Mouse (Mus musculus): ENCODE results near the gene Acoxl.

Gene Acoxl

DNA sequence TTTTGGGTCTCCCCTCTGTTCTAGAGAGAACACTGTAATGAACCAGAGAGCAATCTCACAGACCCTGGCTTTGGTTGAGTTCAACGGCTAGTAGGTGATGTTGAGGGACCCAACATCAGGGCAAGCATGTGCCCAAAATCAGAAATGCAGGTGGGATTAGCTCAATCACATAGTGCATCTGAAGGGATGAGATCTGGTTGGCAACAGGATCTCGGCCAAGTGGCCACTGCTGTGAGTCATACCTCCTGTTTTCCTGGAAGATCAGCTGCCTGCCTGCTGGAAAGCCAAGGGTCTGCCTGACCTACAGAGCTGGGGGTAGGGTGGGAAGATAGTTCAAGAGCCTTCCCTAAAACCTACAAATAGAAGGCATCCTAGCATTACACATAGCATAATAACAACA is 185.2 kb downstream of the Acoxl start:
- DNase-seq (ENCODE audit: extremely low read depth, insufficient read length, low spot score), result no peak

DNA sequence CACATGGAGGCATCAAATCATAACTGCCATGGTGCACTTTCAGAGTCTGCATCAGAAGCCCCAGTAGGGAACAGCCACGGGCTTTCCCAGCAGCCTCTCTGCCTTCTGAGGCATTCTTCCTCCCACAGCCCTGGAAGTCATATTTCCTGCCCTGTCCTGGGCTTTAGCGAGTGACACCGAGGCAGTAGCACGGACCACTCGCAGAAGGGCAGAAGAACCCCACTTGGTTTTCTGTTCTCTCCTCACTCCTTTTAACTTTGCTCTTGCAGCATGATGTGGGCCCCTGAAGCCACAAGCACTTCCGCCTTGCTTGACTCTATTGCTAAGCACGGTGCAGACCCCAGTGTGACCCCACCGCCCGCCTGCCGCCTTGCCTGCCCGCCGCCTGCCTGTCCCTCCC is 189.0 kb downstream of the Acoxl start:
- peak; percentile 12 for DNase-seq (ENCODE audit: extremely low read depth, insufficient read length, low spot score)

DNA sequence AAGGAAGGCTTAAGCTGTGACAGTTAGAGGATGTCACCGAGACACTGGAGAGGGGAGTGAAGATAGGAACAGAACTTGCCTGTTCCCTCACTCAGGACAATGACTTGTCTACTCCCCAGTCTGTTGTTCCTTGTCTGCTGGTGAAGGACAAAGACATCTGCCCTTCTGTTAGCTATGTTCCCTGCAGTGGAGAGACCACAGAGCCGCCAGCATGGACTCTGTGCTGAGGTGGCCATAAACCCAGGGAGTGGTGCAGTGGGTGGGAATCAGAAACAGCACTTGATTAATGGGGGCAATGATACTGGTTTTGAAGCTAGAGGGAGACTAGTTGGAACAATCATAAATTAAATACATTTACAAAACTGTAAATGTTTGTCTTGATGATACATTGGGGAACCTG is 191.3 kb downstream of the Acoxl start:
- DNase-seq (ENCODE audit: extremely low read depth, insufficient read length, low spot score), result no peak

DNA sequence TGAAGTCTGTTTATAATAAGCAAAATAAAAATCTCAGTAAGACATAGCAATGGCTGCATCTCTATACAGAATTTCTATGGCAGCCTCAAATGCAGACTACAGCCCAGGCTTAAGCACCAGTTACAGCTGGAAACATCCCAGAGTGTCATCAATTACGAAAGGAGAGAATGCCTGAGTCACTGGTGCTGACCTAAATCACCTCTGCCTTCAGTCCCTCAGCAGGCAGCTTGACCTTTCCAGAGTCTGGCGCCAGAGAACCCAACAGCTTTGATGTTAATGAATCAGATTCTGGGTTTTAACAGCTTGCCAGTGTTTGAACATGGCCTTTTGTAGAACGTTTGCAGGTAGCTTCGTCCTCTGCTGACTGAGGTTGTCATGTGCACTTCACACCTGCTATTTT is 193.4 kb downstream of the Acoxl start:
- DNase-seq (ENCODE audit: extremely low read depth, insufficient read length, low spot score), result no peak

DNA sequence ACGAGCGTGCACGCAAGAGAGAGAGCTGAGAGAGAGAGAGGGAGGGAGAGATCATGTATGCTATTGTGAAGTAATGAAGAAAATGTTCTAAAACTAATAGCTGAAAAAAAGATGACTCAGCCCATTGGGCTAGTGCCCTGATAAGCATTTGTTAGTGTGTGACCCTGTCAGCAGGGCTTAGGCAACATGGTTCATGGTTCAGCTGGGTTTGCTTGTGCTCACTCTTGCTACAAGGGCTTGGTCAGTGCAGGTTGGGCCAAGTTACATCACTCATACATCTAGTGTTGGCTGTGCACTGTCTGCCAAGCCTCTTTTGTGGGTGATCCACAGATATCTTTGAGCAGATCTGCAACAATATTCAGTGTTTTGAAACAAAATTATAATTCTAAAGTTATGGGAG is 194.8 kb downstream of the Acoxl start:
- no peak for DNase-seq (ENCODE audit: extremely low read depth, insufficient read length, low spot score)

DNA sequence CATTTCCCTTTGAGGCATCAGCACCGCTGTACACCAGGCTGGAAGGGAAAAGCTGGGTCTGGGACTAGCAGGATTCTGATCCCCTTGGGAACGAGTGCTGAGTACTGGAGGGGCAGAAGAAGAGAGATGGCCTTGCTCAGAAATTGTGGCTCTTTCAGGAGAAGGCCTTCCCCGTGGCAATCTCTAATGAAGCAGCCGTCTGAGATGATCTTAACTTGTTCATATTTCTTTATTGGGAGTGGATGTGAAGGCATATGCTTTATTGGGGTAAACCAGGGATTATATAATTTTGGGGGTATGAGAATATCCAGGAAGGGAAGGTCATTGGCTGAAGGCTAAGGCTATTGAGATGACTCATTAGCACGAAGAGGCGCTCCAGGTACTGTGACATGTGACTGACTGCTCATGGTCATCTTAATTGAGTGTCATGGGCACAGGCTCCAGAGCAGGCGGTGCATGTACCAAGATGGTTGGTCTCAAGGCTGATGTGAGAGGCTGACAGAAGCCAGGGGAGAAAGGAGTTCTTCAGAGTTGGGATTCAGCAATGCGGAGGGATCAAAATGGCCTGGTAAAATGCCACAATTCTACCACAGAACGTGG is 195.5 kb downstream of the Acoxl start:
- DNase-seq (ENCODE audit: extremely low read depth, insufficient read length, low spot score), result no peak

DNA sequence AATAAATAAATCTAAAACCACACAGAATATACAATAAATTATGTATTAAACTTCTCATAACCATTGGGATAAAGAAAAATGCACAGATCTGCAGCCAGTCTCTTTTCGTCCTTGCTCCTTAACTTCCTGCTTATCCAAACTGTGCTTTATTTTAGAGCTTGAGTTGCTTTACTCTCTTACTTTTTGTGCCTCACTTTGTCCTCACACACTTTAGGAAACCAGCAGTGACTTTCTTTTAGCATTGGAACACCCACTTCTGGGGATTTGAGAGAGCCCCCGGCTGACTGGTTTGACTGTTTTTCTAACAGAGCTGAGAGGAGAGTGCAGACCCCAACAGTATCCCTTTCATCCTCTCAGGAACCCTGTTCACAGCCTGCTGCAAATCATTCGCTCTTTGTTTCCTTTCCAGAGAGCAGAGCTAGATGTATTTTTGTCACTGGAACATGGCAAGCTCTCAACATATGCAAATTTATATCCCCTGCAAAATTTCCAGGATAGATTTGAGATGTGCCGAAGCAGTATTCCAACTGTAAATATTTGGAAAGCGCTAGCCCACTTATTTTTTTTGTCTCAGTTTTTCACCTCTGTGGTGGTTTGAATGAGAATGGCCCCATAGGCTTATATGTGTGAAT is 199.7 kb downstream of the Acoxl start:
- no peak for DNase-seq (ENCODE audit: extremely low read depth, insufficient read length, low spot score)

DNA sequence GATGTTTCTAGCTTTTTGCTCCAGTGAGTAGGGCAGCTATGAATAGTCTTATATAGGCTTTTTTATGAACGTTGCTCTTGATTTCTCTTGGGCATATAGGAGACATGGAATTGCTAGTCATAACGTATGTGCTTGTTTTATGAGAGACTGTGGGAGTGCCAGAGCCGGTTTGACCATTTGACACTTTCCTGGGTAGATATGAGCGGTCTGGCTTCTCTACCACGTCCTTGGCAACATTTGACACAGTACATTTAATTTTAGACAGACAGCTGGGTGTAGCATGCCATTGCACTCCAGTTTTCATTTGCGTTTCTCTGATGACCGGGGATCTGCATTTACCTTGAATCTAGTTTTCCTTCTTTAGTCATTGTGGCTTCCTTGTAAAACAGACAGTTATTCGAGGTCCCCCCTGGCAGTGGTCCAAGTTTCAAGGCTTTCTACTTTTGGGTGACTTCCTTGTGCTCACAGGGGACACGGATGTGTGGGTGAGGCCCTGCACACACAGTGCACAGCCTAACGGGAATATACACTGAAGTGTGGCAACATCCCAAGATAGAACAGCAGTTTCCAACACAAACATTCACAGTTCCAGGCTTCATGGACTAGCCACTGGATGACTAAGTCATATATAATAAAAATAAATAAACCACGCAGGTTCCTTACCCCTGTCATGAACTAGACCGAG is 202.5 kb downstream of the Acoxl start:
- peak; percentile 20 for DNase-seq (ENCODE audit: extremely low read depth, insufficient read length, low spot score)

DNA sequence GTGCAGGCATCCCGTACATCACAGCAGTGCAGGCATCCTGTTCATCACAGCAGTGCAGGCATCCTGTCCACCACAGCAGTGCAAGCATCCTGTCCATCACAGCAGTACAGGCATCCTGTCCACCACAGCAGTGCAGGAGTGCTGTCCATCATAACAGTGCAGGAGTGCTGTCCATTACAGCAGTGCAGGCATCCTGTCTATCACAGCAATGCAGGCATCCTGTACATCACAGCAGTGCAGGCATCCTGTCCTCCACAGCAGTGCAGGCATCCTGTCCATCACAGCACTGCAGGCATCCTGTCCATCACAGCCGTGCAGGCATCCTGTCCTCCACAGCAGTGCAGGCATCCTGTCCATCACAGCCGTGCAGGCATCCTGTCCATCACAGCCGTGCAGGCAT is 207.8 kb downstream of the Acoxl start:
- DNase-seq (ENCODE audit: extremely low read depth, insufficient read length, low spot score), result no peak

DNA sequence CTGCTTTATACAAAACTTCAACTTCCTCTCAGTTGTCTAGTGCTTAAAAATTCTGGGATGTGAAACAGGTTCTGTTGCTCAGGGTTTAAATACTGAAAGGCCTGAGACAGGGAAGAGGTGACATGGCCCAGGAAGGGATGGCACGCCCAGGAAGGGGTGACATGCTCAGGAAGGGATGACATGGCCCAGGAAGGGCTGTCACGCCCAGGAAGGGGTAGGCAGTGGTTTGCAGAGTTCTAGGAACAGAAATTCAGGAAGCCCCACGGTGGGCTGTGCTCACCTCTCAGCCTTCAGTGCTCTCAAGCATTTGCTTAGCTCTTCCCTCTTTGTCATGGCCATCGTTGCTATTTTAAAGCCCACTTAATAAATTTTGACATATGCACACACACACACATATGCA is 216.2 kb downstream of the Acoxl start:
- DNase-seq (ENCODE audit: extremely low read depth, insufficient read length, low spot score), result no peak

DNA sequence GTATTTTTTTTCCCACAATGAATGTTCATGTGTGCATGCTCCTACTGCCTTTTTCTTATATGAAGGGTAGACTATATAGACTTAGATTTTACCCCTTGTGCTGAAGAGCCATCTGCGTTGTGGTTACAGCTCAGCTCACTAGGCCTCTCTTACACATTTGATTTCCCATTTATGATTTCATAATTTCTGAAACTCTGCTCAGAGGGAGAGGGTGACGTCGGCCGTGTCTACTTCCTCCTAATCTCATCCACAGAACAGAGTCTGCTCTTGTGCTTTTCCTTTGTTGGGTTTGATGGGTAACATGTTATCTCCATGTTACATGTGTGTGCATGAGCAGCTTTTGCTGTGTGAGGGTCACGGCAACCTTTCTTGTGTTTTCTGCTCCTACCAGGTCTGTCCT is 219.2 kb downstream of the Acoxl start:
- no peak for DNase-seq (ENCODE audit: extremely low read depth, insufficient read length, low spot score)

DNA sequence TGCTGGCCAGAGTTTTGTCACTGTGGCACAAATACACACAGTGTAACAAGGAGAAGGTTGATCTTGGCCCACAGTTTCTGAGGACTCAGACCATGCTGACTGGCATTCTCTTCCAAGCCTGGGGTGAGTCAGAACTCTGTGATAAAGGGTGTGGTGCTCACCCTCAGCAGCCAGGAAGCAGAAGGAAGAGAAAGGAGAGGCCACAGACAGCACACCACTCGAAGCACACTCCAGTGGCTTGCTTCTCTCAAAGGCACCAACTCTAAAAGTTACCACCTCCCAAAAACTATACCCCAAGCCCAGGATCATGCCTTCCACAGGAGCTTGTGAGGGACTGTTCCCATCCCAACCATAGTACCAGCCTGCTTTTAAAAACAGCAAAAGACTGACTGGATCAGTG is 220.0 kb downstream of the Acoxl start:
- no peak for DNase-seq (ENCODE audit: extremely low read depth, insufficient read length, low spot score)

DNA sequence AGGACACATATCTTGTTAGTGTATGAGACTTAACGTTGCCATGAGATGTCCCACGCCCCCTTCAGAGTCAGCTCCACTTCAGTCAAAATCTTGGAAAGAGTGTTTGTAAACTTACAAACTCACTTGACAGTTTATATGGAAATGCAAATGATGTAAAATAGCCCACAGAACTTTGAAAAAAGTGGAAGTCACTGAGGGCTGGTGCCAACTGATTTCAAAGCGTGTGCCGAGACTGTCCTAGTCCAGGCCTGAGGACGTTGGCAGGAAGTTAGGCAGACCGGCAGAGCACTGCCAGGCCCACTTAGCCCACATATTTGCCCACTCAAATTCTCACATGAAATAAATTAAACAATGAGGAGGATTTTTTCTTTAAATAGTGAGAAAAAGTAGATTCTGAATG is 221.5 kb downstream of the Acoxl start:
- DNase-seq (ENCODE audit: extremely low read depth, insufficient read length, low spot score), result no peak

DNA sequence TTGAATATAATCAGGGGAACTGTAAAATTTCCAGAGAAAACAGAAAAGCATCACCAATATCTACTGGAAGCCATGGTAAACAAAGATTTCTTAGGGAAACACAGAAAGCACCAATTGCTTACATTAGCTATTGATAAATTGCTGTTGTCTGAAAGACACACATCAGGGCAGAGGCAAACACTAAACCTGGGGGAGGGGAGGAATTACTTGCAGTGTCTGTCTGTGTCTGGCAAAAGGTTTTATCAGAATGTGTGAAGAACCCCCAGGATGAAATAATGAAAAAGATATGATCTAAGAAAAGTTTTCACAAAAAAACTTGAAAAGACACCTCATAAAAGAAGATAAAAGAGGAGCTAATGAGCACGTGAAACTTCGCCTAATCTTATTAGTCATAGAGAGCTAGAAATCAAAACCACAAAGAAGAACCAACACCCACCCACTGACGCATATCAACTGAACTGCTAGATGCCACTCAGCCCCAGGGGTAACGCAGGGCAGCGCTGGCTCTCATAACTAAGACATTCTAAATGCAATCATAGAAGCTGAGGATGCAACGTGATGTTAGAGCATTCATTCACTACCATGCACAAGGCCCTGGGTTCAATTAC is 222.1 kb downstream of the Acoxl start:
- DNase-seq (ENCODE audit: extremely low read depth, insufficient read length, low spot score), result no peak

DNA sequence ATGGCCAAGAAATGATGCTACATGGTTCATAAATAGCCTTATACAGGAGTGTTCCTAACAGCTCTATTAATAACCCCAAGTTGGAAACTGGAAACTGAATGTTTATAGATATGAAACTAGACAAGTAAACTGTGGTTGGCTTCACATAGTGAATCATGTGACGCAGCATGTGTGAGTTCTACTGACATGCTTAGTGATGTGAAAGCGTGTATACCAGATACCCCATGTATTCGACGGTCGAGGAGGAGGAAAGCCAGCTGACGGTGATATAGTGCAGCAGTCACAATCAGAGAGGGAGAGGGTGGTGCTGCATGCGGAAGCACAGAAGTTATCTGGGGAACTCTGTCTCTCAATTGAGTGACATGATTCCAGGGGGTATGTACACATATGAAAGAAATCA is 222.8 kb downstream of the Acoxl start:
- no peak for DNase-seq (ENCODE audit: extremely low read depth, insufficient read length, low spot score)

DNA sequence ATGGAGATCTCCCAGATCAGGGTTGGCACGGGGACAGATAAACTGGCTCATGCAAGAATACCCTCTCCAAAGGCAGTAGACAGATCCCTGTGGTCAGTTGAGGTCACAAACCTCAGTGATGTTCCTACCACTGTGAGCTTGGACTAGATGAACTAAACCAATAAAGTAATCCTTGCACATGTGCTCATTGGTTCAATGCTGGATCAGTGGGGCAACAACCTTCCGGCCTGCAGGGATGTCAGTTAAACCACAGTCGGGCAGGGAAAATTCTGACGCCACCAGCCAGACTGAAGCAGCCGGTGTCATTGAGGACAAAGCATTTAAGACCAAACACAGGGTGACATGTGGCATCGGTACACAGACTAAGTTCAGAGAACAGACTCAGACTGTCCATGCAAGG is 224.1 kb downstream of the Acoxl start:
- DNase-seq (ENCODE audit: extremely low read depth, insufficient read length, low spot score), result no peak

DNA sequence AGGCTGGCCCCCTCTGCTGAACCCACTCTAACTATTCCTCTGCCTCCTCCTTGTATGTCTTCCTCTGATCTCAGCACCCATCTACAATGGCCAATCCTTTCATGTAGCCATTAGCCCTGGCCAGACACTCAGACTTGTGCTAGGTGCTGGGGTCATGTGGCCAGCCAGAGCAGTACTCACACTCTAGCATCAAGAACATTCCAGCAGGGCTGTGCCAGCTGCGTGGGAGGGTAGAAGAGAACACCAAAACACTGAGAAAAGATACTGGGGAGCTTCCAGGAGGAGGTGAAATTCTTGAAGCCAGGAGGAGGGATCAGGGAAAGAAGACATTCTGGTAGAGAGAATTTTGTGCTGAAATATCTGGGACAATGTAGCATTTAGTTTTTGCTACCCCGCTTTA is 226.3 kb downstream of the Acoxl start:
- no peak for DNase-seq (ENCODE audit: extremely low read depth, insufficient read length, low spot score)

DNA sequence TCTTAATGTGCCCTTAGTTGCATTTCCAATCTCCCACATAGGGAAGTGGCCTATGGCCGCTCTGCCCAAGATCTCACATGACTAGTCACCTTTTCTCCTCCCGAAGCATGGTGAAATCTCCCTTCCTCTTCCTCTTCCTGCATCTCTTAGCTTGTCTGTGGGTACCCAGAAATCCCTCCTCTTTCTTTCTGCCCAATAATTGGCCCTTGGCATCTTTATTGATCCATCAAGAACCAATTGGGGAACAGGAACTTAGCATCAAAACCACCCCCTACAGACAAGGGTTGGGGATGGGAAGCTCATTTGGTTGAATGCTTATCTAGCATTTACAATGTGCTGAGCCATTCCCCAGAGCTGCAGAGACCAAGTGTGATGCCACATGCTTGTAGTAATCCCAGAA is 226.9 kb downstream of the Acoxl start:
- DNase-seq (ENCODE audit: extremely low read depth, insufficient read length, low spot score), result no peak

DNA sequence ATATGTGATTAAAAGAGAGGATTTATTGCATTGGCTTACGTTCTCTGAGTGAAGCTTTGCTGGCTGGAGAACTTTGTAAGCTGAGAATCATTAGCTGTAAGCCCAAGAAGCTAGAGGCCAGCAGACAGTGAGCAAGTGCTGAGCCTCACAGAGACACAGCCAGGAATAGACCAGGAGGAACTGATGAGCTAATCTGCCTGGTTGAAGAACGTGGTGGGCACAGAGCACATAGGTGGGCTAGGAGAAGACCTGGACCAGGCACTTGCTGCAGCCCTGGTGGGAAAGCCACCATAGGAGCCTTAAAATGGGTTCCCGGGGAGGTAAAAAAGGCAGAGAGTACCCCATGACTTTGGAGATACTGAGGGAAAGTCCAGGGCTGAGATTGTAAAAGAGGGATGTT is 228.5 kb downstream of the Acoxl start:
- DNase-seq (ENCODE audit: extremely low read depth, insufficient read length, low spot score), result no peak

DNA sequence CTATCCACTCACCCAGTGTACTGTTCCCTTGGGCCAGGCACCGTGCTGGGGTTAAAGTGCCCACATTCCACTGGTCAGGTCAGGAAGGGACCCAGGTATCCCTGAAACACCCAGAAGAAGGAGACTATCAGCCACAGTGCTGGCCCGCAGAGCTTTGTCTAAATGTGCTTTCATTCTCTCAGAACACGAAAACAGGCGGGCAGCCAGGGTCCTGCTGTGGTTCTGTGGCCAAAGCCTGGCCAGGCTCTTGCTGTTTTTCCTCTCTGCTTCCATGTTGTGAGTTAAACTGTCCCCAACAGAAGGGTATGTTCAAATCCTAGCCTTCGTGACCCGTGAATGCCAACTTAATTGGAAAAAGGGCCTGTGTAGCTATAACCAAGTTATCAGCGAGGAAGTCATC is 228.9 kb downstream of the Acoxl start:
- DNase-seq (ENCODE audit: extremely low read depth, insufficient read length, low spot score), result no peak

DNA sequence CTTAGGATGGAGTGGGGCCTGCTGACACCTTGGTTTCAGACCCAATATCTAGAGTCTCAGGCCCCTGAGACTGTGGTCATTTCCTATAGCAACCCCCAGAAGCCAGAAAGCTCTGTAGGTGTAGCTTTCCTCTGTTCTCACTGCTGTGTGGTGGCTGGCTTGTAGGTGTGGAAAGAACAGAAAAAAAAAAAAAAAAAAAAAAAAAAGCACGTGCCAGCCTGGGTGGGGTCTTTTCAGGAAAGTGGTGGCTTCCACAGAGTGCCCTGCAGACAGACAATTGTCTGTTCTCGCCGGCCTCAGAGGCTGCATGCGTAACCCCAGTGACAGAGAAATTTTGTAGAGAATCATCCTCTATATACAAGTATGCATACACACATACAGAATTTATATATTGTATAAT is 229.5 kb downstream of the Acoxl start:
- no peak for DNase-seq (ENCODE audit: extremely low read depth, insufficient read length, low spot score)

DNA sequence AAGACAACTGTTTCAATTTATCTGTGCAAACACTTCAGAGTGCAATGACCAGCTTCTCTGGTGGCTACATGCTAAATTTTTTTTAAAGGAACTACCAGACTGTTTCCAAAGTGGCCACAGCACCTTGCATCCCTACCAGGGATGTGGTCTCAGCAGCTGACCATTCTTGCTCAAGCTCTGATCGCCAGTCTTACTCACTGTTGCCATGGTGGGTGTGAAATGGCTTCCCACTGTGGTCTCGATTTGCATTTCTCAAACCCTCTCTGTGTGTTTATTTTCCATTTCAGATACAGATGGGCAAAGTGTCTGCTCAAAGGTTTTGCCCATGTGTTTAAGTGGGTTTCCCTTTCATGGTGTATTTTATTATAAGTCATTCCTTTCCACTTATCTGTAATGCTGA is 230.3 kb downstream of the Acoxl start:
- no peak for DNase-seq (ENCODE audit: extremely low read depth, insufficient read length, low spot score)
